Mouse (Mus musculus) hindbrain, embryonic 16.5 days (tissue): ENCODE measurements around the gene Marveld3. TPM values are rescaled to one million over a fixed set of nuclear protein-coding genes. Genes with fewer than 3 reads are reported as not detected.

ENCODE experiments used
- polyA plus RNA-seq: library from polyadenylated mRNA; unstranded; fragments of >200 nt; fragmentation: Nextera tagmentation; extraction: Ambion mirVana; gene quantifications from 2 replicates; pipeline ENCODE4 v1.2.1, GENCODE M21; 2015

Marveld3 gene
- polyA plus RNA-seq, 1 experiment from 2014 or later = 2.3 TPM

Other genes with a start within 250 kb of the Marveld3 start
- gene Atxn1l, start 224.5 kb downstream of the Marveld3 start, polyA plus RNA-seq = 3.9 and 4.0 TPM in 2 replicates
- 42.7 and 50.3 TPM in 2 replicates for gene Ap1g1, start 183.6 kb downstream of the Marveld3 start, polyA plus RNA-seq
- gene Phlpp2, start 93.7 kb downstream of the Marveld3 start, polyA plus RNA-seq = 4.1 and 4.5 TPM in 2 replicates
- gene Tat, start 28.2 kb upstream of the Marveld3 start, polyA plus RNA-seq = not detected in 2 replicates
- gene Chst4, start 77.5 kb upstream of the Marveld3 start, polyA plus RNA-seq = not detected in 2 replicates
- 19.8 and 21.9 TPM in 2 replicates for gene Zfp612, start 117.5 kb upstream of the Marveld3 start, polyA plus RNA-seq
- gene Gm21964, start 139.0 kb upstream of the Marveld3 start, polyA plus RNA-seq = not detected in 2 replicates
- gene Gm17720, start 140.6 kb upstream of the Marveld3 start, polyA plus RNA-seq = not detected in 2 replicates
- 117 and 144 TPM in 2 replicates for gene Calb2, start 206.0 kb upstream of the Marveld3 start, polyA plus RNA-seq